Mouse (Mus musculus) left cerebral cortex, postnatal 36 days (tissue): ENCODE results near the gene Epor. TPM values are rescaled to one million over a fixed set of nuclear protein-coding genes. Genes with fewer than 3 reads are reported as not detected.

Source experiments
- DNase-seq, 2 experiments: peaks; one replicate each; pipeline ENCODE4 v3.0.0; 2021 to 2022; ENCODE audit warnings: low spot score in 2 of 2, mixed read lengths in 1 of 2
- intact Hi-C: fragments of 180-260 bp; cut with DNase I; formaldehyde crosslinking; loops from one replicate; pipeline ENCODE4 v1.15.1; 2025
- total RNA-seq, 2 experiments: library from RNA; stranded (reverse); gene quantifications; 2 replicates each; pipeline ENCODE4 v1.2.3; 2021

Gene Epor
- total RNA-seq, 2 experiments from 2014 or later = 7.7 to 11.6 TPM

- DNase-seq = no peak
- intact Hi-C loops = loop anchor here (10.0 kb wide), 1 partner anchor 168 kb away; no protein-coding TSS in a partner anchor
Observed at GRCm38 (mm10) chr9:21976626-21977175, 13.4 kb upstream of the Epor start.

GRCm38 (mm10) chr9:21969304-21969703, 6.0 kb upstream of the Epor start:
- no peak for DNase-seq
- intact Hi-C loops = no loop called here

GRCm38 (mm10) chr9:21968883-21969282, 5.6 kb upstream of the Epor start:
- DNase-seq = no peak
- intact Hi-C loops = no loop called here

GRCm38 (mm10) chr9:21962416-21963059, 768 bp downstream of the Epor start:
- intact Hi-C loops = loop anchor here (5.0 kb wide), 1 partner anchor 90 kb away; the partner anchor contains the start of gene Elavl3
- peak; percentile 76 to 80 for DNase-seq

GRCm38 (mm10) chr9:21962010-21962409, 1.3 kb downstream of the Epor start:
- no peak for DNase-seq
- intact Hi-C loops = loop anchor here (5.0 kb wide), 1 partner anchor 90 kb away; the partner anchor contains the start of gene Elavl3

GRCm38 (mm10) chr9:21961366-21961980, 1.8 kb downstream of the Epor start:
- intact Hi-C loops = loop anchor here (5.0 kb wide), 1 partner anchor 91 kb away; the partner anchor contains the start of gene Elavl3
- no peak for DNase-seq

GRCm38 (mm10) chr9:21960558-21961208, 2.6 kb downstream of the Epor start:
- intact Hi-C loops = loop anchor here (5.0 kb wide), 1 partner anchor 92 kb away; the partner anchor contains the start of gene Elavl3
- DNase-seq = no peak

- intact Hi-C loops = loop anchor here (5.0 kb wide), 1 partner anchor 92 kb away; the partner anchor contains the start of gene Elavl3
- no peak for DNase-seq
Observed at GRCm38 (mm10) chr9:21960135-21960534, 3.2 kb downstream of the Epor start.

- intact Hi-C loops = no loop called here
- DNase-seq = no peak
Observed at GRCm38 (mm10) chr9:21959244-21959643, 4.1 kb downstream of the Epor start.

- intact Hi-C loops = no loop called here
- no peak for DNase-seq
Observed at GRCm38 (mm10) chr9:21958372-21958771, 4.9 kb downstream of the Epor start.

GRCm38 (mm10) chr9:21955570-21956281, 7.6 kb downstream of the Epor start, which contains the start of gene Swsap1:
Swsap1 (plus strand) TSS chr9:21955755.
- intact Hi-C loops = loop anchor here (2.0 kb wide), 1 partner anchor 47 kb away; the partner anchor contains the start of genes Ccdc151 and Prkcsh

GRCm38 (mm10) chr9:21955225-21955569, 8.1 kb downstream of the Epor start:
- no peak for DNase-seq
- intact Hi-C loops = loop anchor here (2.0 kb wide), 1 partner anchor 48 kb away; the partner anchor contains the start of genes Ccdc151 and Prkcsh

More at GRCm38 (mm10) chr9:21955570-21956281, 7.6 kb downstream of the Epor start, which contains the start of gene Swsap1:
- peak; percentile 99 to 100 for DNase-seq

- intact Hi-C loops = loop anchor here (2.0 kb wide), 1 partner anchor 48 kb away; the partner anchor contains the start of genes Ccdc151 and Prkcsh
- DNase-seq = no peak
Observed at GRCm38 (mm10) chr9:21954635-21955034, 8.7 kb downstream of the Epor start.

GRCm38 (mm10) chr9:21953600-21953999, 9.7 kb downstream of the Epor start:
- peak; percentile 54 to 66 for DNase-seq
- intact Hi-C loops = loop anchor here (2.0 kb wide), 1 partner anchor 17 kb away; the partner anchor contains the start of gene Plppr2

- no peak for DNase-seq
- intact Hi-C loops = loop anchor here (2.0 kb wide), 1 partner anchor 15 kb away; the partner anchor contains the start of gene Plppr2
Observed at GRCm38 (mm10) chr9:21951977-21952376, 11.3 kb downstream of the Epor start.

GRCm38 (mm10) chr9:21950322-21950721, 13.0 kb downstream of the Epor start:
- intact Hi-C loops = no loop called here

GRCm38 (mm10) chr9:21948790-21949189, 14.5 kb downstream of the Epor start:
- DNase-seq = no peak
- intact Hi-C loops = no loop called here

More at GRCm38 (mm10) chr9:21950322-21950721, 13.0 kb downstream of the Epor start:
- no peak for DNase-seq

GRCm38 (mm10) chr9:21948146-21948545, 15.2 kb downstream of the Epor start:
- intact Hi-C loops = no loop called here
- no peak for DNase-seq

- intact Hi-C loops = no loop called here
- no peak for DNase-seq
Observed at GRCm38 (mm10) chr9:21947540-21948130, 15.7 kb downstream of the Epor start.
